Mouse (Mus musculus): ENCODE results near the gene Obp2a.

DNA sequence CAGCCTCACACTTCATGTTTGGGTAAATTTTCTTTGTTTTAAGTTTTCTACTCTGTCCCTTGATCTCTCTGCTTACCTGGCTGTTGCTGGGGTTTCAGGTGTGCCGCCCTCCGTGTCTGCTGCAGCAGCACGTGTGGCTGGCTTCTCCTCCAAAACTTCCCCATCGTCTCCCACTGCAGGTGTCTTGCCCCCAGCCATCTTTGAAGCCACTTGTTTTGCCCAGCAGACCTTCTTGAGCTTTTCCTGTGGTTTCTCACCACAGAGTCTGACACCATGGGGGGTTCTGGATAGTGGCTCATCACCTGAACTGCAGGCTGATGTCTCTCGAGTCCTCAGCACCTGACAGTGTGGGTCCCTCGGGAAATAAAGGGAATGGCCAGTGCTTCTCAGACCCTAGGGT, 20.3 kb upstream of the Obp2a start:
- TF ChIP-seq POLR2A (IDR thresholded peaks at IDR 0.05; ENCODE audit: low read depth, low read length): no peak
- no peak for TF ChIP-seq CTCF (IDR thresholded peaks at IDR 0.05; ENCODE audit: borderline replicate concordance, insufficient read depth, low read length)

Measured in embryonic fibroblast, embryonic 13.5 days (primary cell).